Mouse (Mus musculus) liver, postnatal 0 days (tissue): ENCODE data around the gene Gm4985.

Experiments
- CTCF ChIP-seq: sonication (generic); IDR thresholded peaks from 2 replicates; pipeline ENCODE4 v1.5.1; 2016; ENCODE audit warnings: antibody characterized with exemption, low read depth
- EP300 ChIP-seq: IDR thresholded peaks from 2 replicates; pipeline ENCODE4 v1.6.1; 2016; ENCODE audit warnings: antibody characterized with exemption, low read depth, mild to moderate bottlenecking

GRCm38 (mm10) chrX:23954161-23954560 is 4.6 kb downstream of the Gm4985 start:
- TF ChIP-seq CTCF (no peak), EP300 (no peak)
